Mouse (Mus musculus): ENCODE measurements around the gene Rpl27a. TPM values are rescaled to one million over a fixed set of nuclear protein-coding genes. Genes with fewer than 3 reads are reported as not detected.

The Rpl27a gene
- polyA plus RNA-seq (2014; fragmentation: Illumina TruSeq; extraction: RNeasy Lipid Tissue Mini Kit (QIAGEN cat#74804)): 240 TPM

GRCm38 (mm10) chr7:109518838-109519696 lies at the start of gene Rpl27a:
Gene Rpl27a, plus strand, starts transcription at chr7:109519147.

DNA sequence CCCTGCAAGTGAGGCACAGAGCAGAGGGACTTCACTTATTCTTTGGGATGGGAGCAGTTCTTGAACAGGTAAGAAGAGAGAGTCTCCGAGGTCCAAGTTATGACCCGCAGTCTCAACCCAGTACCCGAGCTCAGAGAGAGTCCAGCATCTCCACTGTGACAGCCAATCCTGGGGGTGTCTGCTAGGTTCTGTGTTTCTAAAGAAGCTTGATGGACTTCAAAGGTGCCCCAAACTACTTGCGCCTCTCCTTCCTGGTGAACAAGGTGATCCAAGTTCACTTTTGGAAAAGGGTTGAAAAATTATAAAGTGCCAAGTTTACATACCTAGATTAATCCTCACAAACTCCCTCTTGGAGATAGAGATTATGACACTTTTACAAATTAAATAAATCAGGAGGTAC lies 10.9 kb upstream of the Rpl27a start, which contains the start of gene Trim66:
Gene Trim66, minus strand, starts transcription at position 101 of the 400 bp plus-strand sequence.

Other genes starting within 250 kb of the Rpl27a start
- 3.2 TPM for gene Stk33, start 80.1 kb upstream of the Rpl27a start, polyA plus RNA-seq (2014; fragmentation: Illumina TruSeq; extraction: RNeasy Lipid Tissue Mini Kit (QIAGEN cat#74804))
- gene Trim66, start 11.0 kb upstream of the Rpl27a start, polyA plus RNA-seq (2014; fragmentation: Illumina TruSeq; extraction: RNeasy Lipid Tissue Mini Kit (QIAGEN cat#74804)): 0.11 TPM
- gene St5, start 184.5 kb downstream of the Rpl27a start, polyA plus RNA-seq (2014; fragmentation: Illumina TruSeq; extraction: RNeasy Lipid Tissue Mini Kit (QIAGEN cat#74804)): 84.0 TPM
- 33.6 TPM for gene Akip1, start 184.5 kb downstream of the Rpl27a start, polyA plus RNA-seq (2014; fragmentation: Illumina TruSeq; extraction: RNeasy Lipid Tissue Mini Kit (QIAGEN cat#74804))
- 0.31 TPM for gene BC051019, start 204.7 kb downstream of the Rpl27a start, polyA plus RNA-seq (2014; fragmentation: Illumina TruSeq; extraction: RNeasy Lipid Tissue Mini Kit (QIAGEN cat#74804))
- gene Ascl3, start 212.6 kb downstream of the Rpl27a start, polyA plus RNA-seq (2014; fragmentation: Illumina TruSeq; extraction: RNeasy Lipid Tissue Mini Kit (QIAGEN cat#74804)): not detected
- gene Tmem9b, start 233.7 kb downstream of the Rpl27a start, polyA plus RNA-seq (2014; fragmentation: Illumina TruSeq; extraction: RNeasy Lipid Tissue Mini Kit (QIAGEN cat#74804)): 70.4 TPM

Measured in ovary, adult 10 weeks (tissue).